Mouse (Mus musculus) CH12.LX (cell line): ENCODE measurements around the gene Olfr193.

Source experiments
- CTCF ChIP-seq, 2 experiments: IDR thresholded peaks in 1 of 2; conservative IDR thresholded peaks in 1 of 2; 2 replicates each; pipeline ENCODE4 v1.5.1; 2011 to 2012; ENCODE audit warnings: low read depth in 2 of 2, low read length in 2 of 2, improper control_type of control experiment in 1 of 2, inconsistent platforms in 1 of 2, mild to moderate bottlenecking in 1 of 2, moderate library complexity in 1 of 2
- E2F4 ChIP-seq: IDR thresholded peaks from 2 replicates; pipeline ENCODE4 v1.6.1; 2011; ENCODE audit warnings: low read depth, low read length, improper control_type of control experiment; ENCODE audit not compliant: insufficient replicate concordance
- ELF1 ChIP-seq: IDR thresholded peaks from 2 replicates; pipeline ENCODE4 v1.6.1; 2014; ENCODE audit warnings: low read depth, mild to moderate bottlenecking, inconsistent platforms, low read length, improper control_type of control experiment
- ETS1 ChIP-seq: conservative IDR thresholded peaks from 2 replicates; pipeline ENCODE4 v1.6.1; 2012; ENCODE audit warnings: low read depth, mild to moderate bottlenecking, inconsistent platforms, low read length, improper control_type of control experiment, moderate library complexity
- JUN ChIP-seq: IDR thresholded peaks from 2 replicates; pipeline ENCODE4 v1.6.1; 2011; ENCODE audit warnings: low read depth, mild to moderate bottlenecking, low read length, improper control_type of control experiment, moderate library complexity; ENCODE audit not compliant: insufficient read depth
- JUND ChIP-seq: conservative IDR thresholded peaks from 2 replicates; pipeline ENCODE4 v1.6.1; 2011; ENCODE audit warnings: low read depth, low read length, improper control_type of control experiment
- MYC ChIP-seq: IDR thresholded peaks from 2 replicates; pipeline ENCODE4 v1.6.1; 2011; ENCODE audit warnings: low read depth, mild to moderate bottlenecking, improper control_type of control experiment, low read length
- POLR2A ChIP-seq: IDR thresholded peaks from 2 replicates; pipeline ENCODE4 v1.6.1; 2011; ENCODE audit warnings: low read depth, mild to moderate bottlenecking, improper control_type of control experiment, low read length
- POLR2AphosphoS2 ChIP-seq: IDR thresholded peaks from 2 replicates; pipeline ENCODE4 v1.6.1; 2011; ENCODE audit warnings: low read depth, low read length, improper control_type of control experiment
- TCF12 ChIP-seq: IDR thresholded peaks from 2 replicates; pipeline ENCODE4 v1.6.1; 2014; ENCODE audit warnings: low read depth, mild to moderate bottlenecking, inconsistent platforms, low read length, improper control_type of control experiment
- USF1 ChIP-seq: IDR thresholded peaks from 2 replicates; pipeline ENCODE4 v1.6.1; 2014; ENCODE audit warnings: low read depth, mild to moderate bottlenecking, inconsistent platforms, low read length, improper control_type of control experiment
- ZC3H11A ChIP-seq: IDR thresholded peaks from 2 replicates; pipeline ENCODE4 v1.6.1; 2012; ENCODE audit warnings: low read depth, mild to moderate bottlenecking, inconsistent platforms, low read length, improper control_type of control experiment
- ZKSCAN1 ChIP-seq: IDR thresholded peaks from 2 replicates; pipeline ENCODE4 v1.6.1; 2012; ENCODE audit warnings: low read depth, inconsistent platforms, low read length, improper control_type of control experiment, borderline replicate concordance

DNA sequence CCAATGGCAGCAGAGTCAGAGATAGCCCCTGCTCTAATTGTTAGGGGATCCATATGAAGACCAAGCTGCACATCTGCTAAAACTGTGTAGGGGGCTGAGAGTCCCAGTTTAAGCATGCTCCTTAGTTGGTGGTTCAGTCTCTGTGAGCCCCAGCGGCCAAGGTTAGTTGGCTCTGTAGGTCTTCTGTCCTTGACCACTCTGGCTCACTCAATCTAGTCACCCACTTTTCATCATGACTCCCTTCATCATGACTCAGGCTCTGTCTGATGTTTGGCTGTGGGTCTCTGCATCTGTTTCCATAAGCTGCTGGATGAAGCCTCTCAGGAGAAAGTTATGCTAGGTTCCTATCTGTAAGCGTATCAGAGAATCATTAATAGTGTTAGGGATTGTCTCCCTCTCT, 40.3 kb upstream of the Olfr193 start:
- no peak for TF ChIP-seq ZKSCAN1
- no peak for TF ChIP-seq POLR2AphosphoS2
- TF ChIP-seq CTCF (conservative IDR thresholded peaks at IDR 0.05 in 1 of 2, IDR thresholded peaks at IDR 0.05 in 1 of 2; ENCODE audit: low read depth in 2 of 2, low read length in 2 of 2) = no peak
- no peak for TF ChIP-seq ZC3H11A
- TF ChIP-seq MYC = no peak
- no peak for TF ChIP-seq USF1
- TF ChIP-seq TCF12 = no peak
- no peak for TF ChIP-seq ETS1
- TF ChIP-seq JUND = no peak
- no peak for TF ChIP-seq POLR2A
- no peak for TF ChIP-seq E2F4
- no peak for TF ChIP-seq JUN
- no peak for TF ChIP-seq ELF1
